Mouse (Mus musculus): Measurements from ENCODE around the gene Pcdh15. TPM values are rescaled to one million over a fixed set of nuclear protein-coding genes. Genes with fewer than 3 reads are reported as not detected.
A peak's percentile ranks its signal among the peaks of the same experiment; 100 is the strongest.

Pcdh15 gene
- polyA plus RNA-seq, 1 experiment from 2014 or later = 1.0 TPM

DNA sequence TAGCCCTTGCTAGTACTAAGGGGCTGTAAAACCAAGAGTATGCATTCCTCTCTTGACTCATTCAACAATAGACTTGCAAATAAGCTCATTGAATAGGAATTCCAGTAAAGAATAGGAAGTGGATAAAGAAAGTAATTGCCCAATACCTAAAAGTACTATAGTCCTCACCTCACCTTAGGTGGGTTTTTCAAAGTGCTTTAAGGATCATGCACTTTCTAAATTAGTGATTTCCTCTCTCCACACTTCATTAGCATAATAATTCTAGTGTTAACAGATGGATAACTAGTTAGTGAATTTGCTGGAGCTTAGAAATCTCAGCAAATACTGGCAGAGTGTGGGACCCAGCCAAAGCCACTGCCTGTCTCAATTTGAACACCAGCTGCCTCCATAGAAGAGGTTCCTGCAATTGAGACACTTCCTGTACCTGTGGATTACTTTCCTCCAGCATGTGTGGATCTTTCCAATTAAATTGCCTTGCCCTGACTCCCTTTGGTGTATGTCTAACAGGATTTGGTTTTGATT, 797.0 kb downstream of the Pcdh15 start:
- no peak overlapping the region for H3K9ac ChIP-seq (replicated peaks; ENCODE audit: low read length)
- no peak overlapping the region for H3K4me3 ChIP-seq (ENCODE audit: low read depth, low read length)
- no peaks in the 10 kb centered on the region for H3K9me3 ChIP-seq (replicated peaks; ENCODE audit: control insufficient read depth, low read length)
- H3K27me3 ChIP-seq (ENCODE audit: control insufficient read depth, insufficient read depth, low read length) = no peaks in the 10 kb centered on the region
- no peak overlapping the region for H3K27ac ChIP-seq (replicated peaks; ENCODE audit: low read depth, low read length)
- H3K4me2 ChIP-seq (ENCODE audit: low read depth, low read length) = no peak overlapping the region
- H3K36me3 ChIP-seq (replicated peaks; ENCODE audit: control insufficient read depth, insufficient read depth, low read depth, low read length) = no peaks in the 10 kb centered on the region
- no peak for DNase-seq (ENCODE audit: low spot score)
- no peak for ATAC-seq (replicated peaks; ENCODE audit: insufficient number of reproducible peaks, low FRiP score, low TSS enrichment, low read depth)
- no peaks in the 10 kb centered on the region for H3K4me1 ChIP-seq (ENCODE audit: control insufficient read depth, insufficient read depth, low read length)

DNA sequence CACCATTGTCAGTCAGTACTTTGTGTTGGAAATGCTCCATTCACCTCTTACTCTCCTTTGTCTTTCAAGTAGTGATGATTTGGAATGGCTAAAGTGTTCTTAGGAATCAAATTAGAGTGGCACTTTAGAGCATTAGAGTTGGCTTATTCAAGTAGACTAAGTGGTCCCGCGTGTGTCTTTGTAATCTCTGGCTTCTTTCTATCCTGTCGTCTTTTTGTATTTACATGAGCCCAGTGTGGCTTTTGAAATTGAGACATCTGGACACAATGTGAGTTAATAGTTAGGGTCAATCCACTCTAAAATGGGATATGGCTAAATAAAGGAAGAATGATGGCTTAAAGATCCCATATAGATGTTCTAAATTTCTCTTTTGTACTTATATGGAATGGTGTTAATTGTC, 800.0 kb downstream of the Pcdh15 start:
- DNase-seq (ENCODE audit: low spot score) (no peak), ATAC-seq (replicated peaks; ENCODE audit: insufficient number of reproducible peaks, low FRiP score, low TSS enrichment, low read depth) (no peak)
- H3K27me3 ChIP-seq (ENCODE audit: control insufficient read depth, insufficient read depth, low read length) = no peaks in the 10 kb centered on the region
- H3K4me3 ChIP-seq (ENCODE audit: low read depth, low read length) = no peak overlapping the region
- no peaks in the 10 kb centered on the region for H3K4me1 ChIP-seq (ENCODE audit: control insufficient read depth, insufficient read depth, low read length)
- H3K4me2 ChIP-seq (ENCODE audit: low read depth, low read length) = no peak overlapping the region
- WGBS = 62% methylated on average over 3 of the region's 3 CpGs
- H3K9ac ChIP-seq (replicated peaks; ENCODE audit: low read length) = no peak overlapping the region
- H3K9me3 ChIP-seq (replicated peaks; ENCODE audit: control insufficient read depth, low read length) = no peaks in the 10 kb centered on the region
- H3K36me3 ChIP-seq (replicated peaks; ENCODE audit: control insufficient read depth, insufficient read depth, low read depth, low read length) = no peaks in the 10 kb centered on the region
- H3K27ac ChIP-seq (replicated peaks; ENCODE audit: low read depth, low read length) = no peak overlapping the region

DNA sequence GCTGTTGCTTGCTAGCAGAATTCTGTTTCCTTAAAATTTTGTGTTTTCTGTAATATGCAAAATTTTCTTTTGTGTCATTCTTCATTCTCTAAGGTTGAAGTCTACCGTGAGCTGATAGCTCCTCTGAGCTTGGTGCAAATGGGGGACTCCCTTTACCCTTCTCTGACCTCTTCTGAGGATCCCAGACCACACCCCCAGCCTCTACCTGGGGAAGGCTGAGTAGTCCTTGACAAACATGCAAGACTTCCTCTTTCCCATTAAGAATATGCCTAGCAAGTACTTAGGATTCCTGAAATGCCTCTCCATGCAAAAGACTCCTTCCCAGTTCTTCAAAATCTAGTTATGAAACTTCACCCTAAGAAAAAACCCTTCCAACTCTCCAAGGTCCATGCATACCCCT, 808.5 kb downstream of the Pcdh15 start:
- DNase-seq (ENCODE audit: low spot score) (no peak), ATAC-seq (replicated peaks; ENCODE audit: insufficient number of reproducible peaks, low FRiP score, low TSS enrichment, low read depth) (no peak)
- H3K9me3 ChIP-seq (replicated peaks; ENCODE audit: control insufficient read depth, low read length) = no peaks in the 10 kb centered on the region
- H3K27ac ChIP-seq (replicated peaks; ENCODE audit: low read depth, low read length) = no peak overlapping the region
- H3K9ac ChIP-seq (replicated peaks; ENCODE audit: low read length) = no peak overlapping the region
- no peak overlapping the region for H3K4me2 ChIP-seq (ENCODE audit: low read depth, low read length)
- H3K4me3 ChIP-seq (ENCODE audit: low read depth, low read length) = no peak overlapping the region
- no peaks in the 10 kb centered on the region for H3K36me3 ChIP-seq (replicated peaks; ENCODE audit: control insufficient read depth, insufficient read depth, low read depth, low read length)
- no peaks in the 10 kb centered on the region for H3K4me1 ChIP-seq (ENCODE audit: control insufficient read depth, insufficient read depth, low read length)
- H3K27me3 ChIP-seq (ENCODE audit: control insufficient read depth, insufficient read depth, low read length) = no peaks in the 10 kb centered on the region
- WGBS = 67% methylated on average over 1 of the region's 1 CpGs

DNA sequence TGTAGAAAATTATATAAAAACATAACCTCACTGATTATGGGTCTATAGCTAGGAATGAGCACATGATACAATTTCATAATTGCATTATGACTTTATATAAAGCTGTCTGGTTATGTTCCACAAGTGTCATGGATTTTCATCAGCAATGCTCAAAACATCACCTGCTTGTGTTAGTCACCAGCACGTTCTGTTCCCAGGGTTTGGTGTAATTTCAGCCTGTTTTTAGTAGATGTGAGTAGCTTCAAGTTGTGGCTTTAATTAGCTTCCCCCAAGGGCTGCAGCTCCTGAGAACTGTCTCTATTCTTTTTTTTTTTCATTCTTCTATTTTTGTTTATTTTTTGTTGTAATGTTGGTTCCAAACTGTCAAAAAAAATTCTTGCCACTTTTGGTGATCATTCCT, 809.4 kb downstream of the Pcdh15 start:
- Histone ChIP-seq H3K4me2 (ENCODE audit: low read depth, low read length) (no peak overlapping the region), H3K4me3 (ENCODE audit: low read depth, low read length) (no peak overlapping the region), H3K27ac (replicated peaks; ENCODE audit: low read depth, low read length) (no peak overlapping the region), H3K36me3 (replicated peaks; ENCODE audit: control insufficient read depth, insufficient read depth, low read depth, low read length) (no peaks in the 10 kb centered on the region), H3K4me1 (ENCODE audit: control insufficient read depth, insufficient read depth, low read length) (no peaks in the 10 kb centered on the region), H3K27me3 (ENCODE audit: control insufficient read depth, insufficient read depth, low read length) (no peaks in the 10 kb centered on the region), H3K9ac (replicated peaks; ENCODE audit: low read length) (no peak overlapping the region), H3K9me3 (replicated peaks; ENCODE audit: control insufficient read depth, low read length) (no peaks in the 10 kb centered on the region)
- no peak for DNase-seq (ENCODE audit: low spot score)
- WGBS = 65% methylated on average over 1 of the region's 1 CpGs
- ATAC-seq (replicated peaks; ENCODE audit: insufficient number of reproducible peaks, low FRiP score, low TSS enrichment, low read depth) = no peak

DNA sequence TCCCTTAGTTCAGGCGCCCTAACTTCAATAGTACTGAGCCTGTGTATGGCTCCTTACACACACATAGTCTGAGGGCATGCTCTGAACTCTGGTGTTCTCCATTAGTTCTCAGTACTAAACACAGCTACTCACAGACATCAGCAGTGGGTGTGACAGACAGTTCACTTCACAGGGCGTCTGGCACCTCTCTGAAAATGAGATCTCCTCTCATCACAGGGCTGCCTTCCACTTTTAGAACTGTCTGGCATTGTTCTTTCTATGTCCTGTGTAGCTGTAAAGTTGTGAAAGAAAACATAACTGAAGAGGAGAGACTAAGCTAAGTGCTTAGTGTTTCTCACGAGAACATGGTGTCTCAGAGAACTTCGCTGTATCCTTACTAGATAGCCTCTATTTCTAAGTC, 816.0 kb downstream of the Pcdh15 start:
- 82% methylated on average over 4 of the region's 4 CpGs for WGBS
- Histone ChIP-seq H3K9me3 (replicated peaks; ENCODE audit: control insufficient read depth, low read length) (no peaks in the 10 kb centered on the region), H3K4me1 (ENCODE audit: control insufficient read depth, insufficient read depth, low read length) (no peaks in the 10 kb centered on the region), H3K27ac (replicated peaks; ENCODE audit: low read depth, low read length) (no peak overlapping the region), H3K9ac (replicated peaks; ENCODE audit: low read length) (no peak overlapping the region), H3K36me3 (replicated peaks; ENCODE audit: control insufficient read depth, insufficient read depth, low read depth, low read length) (no peaks in the 10 kb centered on the region), H3K4me3 (ENCODE audit: low read depth, low read length) (no peak overlapping the region), H3K4me2 (ENCODE audit: low read depth, low read length) (no peak overlapping the region), H3K27me3 (ENCODE audit: control insufficient read depth, insufficient read depth, low read length) (no peaks in the 10 kb centered on the region)
- no peak for DNase-seq (ENCODE audit: low spot score)
- no peak for ATAC-seq (replicated peaks; ENCODE audit: insufficient number of reproducible peaks, low FRiP score, low TSS enrichment, low read depth)

DNA sequence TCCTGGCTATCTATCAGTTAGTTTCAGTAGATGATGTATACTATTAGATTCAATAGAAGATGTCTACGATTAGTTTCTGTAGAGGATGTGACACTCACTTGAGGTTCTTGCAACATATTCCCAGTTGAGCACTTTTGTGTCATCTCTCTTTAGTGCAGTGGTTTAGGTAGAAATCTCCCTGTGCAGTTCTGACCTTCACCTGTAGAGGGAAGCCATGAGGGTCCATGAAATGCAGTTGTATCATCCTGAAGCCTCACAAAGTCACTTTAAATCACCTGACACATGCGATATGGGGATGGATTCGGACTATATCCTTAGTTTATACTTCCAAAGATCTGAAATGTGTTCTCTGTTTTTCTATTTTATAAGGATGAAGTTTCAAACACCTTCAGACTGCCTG, 822.4 kb downstream of the Pcdh15 start:
- H3K4me2 ChIP-seq (ENCODE audit: low read depth, low read length) = no peak overlapping the region
- no peaks in the 10 kb centered on the region for H3K4me1 ChIP-seq (ENCODE audit: control insufficient read depth, insufficient read depth, low read length)
- H3K36me3 ChIP-seq (replicated peaks; ENCODE audit: control insufficient read depth, insufficient read depth, low read depth, low read length) = no peaks in the 10 kb centered on the region
- no peaks in the 10 kb centered on the region for H3K27me3 ChIP-seq (ENCODE audit: control insufficient read depth, insufficient read depth, low read length)
- DNase-seq (ENCODE audit: low spot score) (peak; percentile 33), ATAC-seq (replicated peaks; ENCODE audit: insufficient number of reproducible peaks, low FRiP score, low TSS enrichment, low read depth) (no peak)
- no peak overlapping the region for H3K27ac ChIP-seq (replicated peaks; ENCODE audit: low read depth, low read length)
- no peak overlapping the region for H3K9ac ChIP-seq (replicated peaks; ENCODE audit: low read length)
- H3K9me3 ChIP-seq (replicated peaks; ENCODE audit: control insufficient read depth, low read length) = no peaks in the 10 kb centered on the region
- WGBS = 72% methylated on average over 3 of the region's 3 CpGs
- no peak overlapping the region for H3K4me3 ChIP-seq (ENCODE audit: low read depth, low read length)

DNA sequence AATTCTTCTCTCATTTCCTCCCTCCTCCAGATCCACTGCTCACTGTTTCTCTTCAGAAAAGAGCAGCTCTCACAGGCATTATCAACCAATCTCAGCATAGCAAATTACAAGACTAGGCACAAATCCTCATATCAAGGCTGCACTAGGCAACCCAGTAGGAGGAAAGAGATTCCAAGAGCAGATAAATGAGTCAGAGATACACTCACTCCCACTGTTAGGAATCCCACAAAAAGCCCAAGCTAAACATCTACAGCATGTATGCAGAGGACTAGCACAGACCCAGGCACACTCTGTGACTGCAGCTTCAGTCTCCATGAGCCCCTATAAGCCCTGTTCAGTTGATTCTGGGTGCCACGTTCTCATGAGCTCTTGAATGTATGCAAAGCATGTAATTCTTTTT, 829.5 kb downstream of the Pcdh15 start:
- Histone ChIP-seq H3K27ac (replicated peaks; ENCODE audit: low read depth, low read length) (no peak overlapping the region), H3K9ac (replicated peaks; ENCODE audit: low read length) (no peak overlapping the region), H3K4me2 (ENCODE audit: low read depth, low read length) (no peak overlapping the region), H3K9me3 (replicated peaks; ENCODE audit: control insufficient read depth, low read length) (no peaks in the 10 kb centered on the region), H3K4me3 (ENCODE audit: low read depth, low read length) (no peak overlapping the region), H3K27me3 (ENCODE audit: control insufficient read depth, insufficient read depth, low read length) (no peaks in the 10 kb centered on the region), H3K4me1 (ENCODE audit: control insufficient read depth, insufficient read depth, low read length) (no peaks in the 10 kb centered on the region), H3K36me3 (replicated peaks; ENCODE audit: control insufficient read depth, insufficient read depth, low read depth, low read length) (no peaks in the 10 kb centered on the region)
- no peak for ATAC-seq (replicated peaks; ENCODE audit: insufficient number of reproducible peaks, low FRiP score, low TSS enrichment, low read depth)
- WGBS = 63% methylated on average over 1 of the region's 1 CpGs
- no peak for DNase-seq (ENCODE audit: low spot score)

DNA sequence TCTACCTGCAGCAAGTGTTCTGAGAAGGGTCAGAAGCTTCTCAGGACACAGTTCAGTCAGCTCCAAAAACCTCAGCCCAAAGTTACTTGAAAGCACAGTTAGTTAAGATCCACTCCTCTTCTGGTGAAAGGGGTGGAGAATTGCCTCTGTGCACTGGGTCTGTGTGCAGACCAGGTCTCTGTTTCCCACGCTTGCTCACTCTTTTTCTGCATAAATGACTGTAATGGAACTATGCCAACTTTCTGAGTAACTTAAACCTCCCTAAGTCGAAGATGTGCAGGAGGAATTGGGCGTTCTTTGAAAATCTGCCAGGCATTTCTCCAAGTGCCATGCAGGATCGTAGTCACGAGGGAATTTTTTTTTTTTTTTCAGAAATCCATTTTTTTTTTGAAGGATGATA, 830.6 kb downstream of the Pcdh15 start:
- Histone ChIP-seq H3K9ac (replicated peaks; ENCODE audit: low read length) (no peak overlapping the region), H3K4me2 (ENCODE audit: low read depth, low read length) (no peak overlapping the region), H3K27me3 (ENCODE audit: control insufficient read depth, insufficient read depth, low read length) (no peaks in the 10 kb centered on the region), H3K36me3 (replicated peaks; ENCODE audit: control insufficient read depth, insufficient read depth, low read depth, low read length) (no peaks in the 10 kb centered on the region), H3K4me1 (ENCODE audit: control insufficient read depth, insufficient read depth, low read length) (no peaks in the 10 kb centered on the region), H3K27ac (replicated peaks; ENCODE audit: low read depth, low read length) (no peak overlapping the region), H3K9me3 (replicated peaks; ENCODE audit: control insufficient read depth, low read length) (no peaks in the 10 kb centered on the region), H3K4me3 (ENCODE audit: low read depth, low read length) (no peak overlapping the region)
- 85% methylated on average over 5 of the region's 5 CpGs for WGBS
- DNase-seq (ENCODE audit: low spot score) = no peak
- no peak for ATAC-seq (replicated peaks; ENCODE audit: insufficient number of reproducible peaks, low FRiP score, low TSS enrichment, low read depth)
